Mouse (Mus musculus) myocyte (in vitro differentiated cells): ENCODE data around the gene Lrp11.

Source experiments
- MYOD1 ChIP-seq, 3 experiments: IDR thresholded peaks; one replicate each; pipeline ENCODE4 v1.6.1; 2011; ENCODE audit warnings: control low read depth in 2 of 3, low read depth in 2 of 3, mild to moderate bottlenecking in 2 of 3, moderate library complexity in 1 of 3; ENCODE audit not compliant: insufficient read length in 2 of 3, control insufficient read depth in 1 of 3
- POLR2A ChIP-seq: IDR thresholded peaks from one replicate; pipeline ENCODE4 v1.6.1; 2011; ENCODE audit warnings: low read depth, mild to moderate bottlenecking, control low read depth, moderate library complexity; ENCODE audit not compliant: insufficient read length
- POLR2AphosphoS2 ChIP-seq: IDR thresholded peaks from one replicate; pipeline ENCODE4 v1.6.1; 2011; ENCODE audit warnings: low read depth, control low read depth; ENCODE audit not compliant: insufficient read length
- SRF ChIP-seq: IDR thresholded peaks from one replicate; pipeline ENCODE4 v1.6.1; 2011; ENCODE audit warnings: low read depth; ENCODE audit not compliant: control insufficient read depth, insufficient read length
- TCF12 ChIP-seq: IDR thresholded peaks from one replicate; pipeline ENCODE4 v1.6.1; 2011; ENCODE audit warnings: mild to moderate bottlenecking, control low read depth; ENCODE audit not compliant: poor library complexity, insufficient read depth, severe bottlenecking
- TCF3 ChIP-seq: IDR thresholded peaks from one replicate; pipeline ENCODE4 v1.6.1; 2011; ENCODE audit warnings: low read depth, control low read depth; ENCODE audit not compliant: insufficient read length

DNA sequence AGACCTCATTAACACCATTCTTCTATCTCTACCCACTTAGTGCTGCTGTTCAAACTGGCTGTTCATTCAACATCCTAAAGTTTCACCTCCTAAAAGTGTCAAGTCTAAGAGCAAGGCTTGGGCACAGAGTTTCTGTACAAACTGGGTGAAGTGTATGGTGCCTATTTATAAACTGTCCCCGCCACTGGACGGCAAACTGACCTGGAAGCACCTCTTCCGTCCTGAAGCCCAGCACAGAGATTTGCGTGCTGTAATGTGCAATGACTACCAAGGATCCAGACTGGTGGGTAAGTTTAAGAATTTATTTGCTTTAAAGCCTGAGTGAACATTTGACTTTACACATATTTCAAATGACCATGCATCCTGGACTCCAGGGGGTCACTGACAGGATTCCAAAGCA lies 39.5 kb downstream of the Lrp11 start:
- TF ChIP-seq MYOD1 (IDR thresholded peaks at IDR 0.05; ENCODE audit: control insufficient read depth in 1 of 3, insufficient read length in 2 of 3, low read depth in 2 of 3) (no peak), TCF12 (no peak), POLR2AphosphoS2 (no peak), TCF3 (no peak), POLR2A (no peak), SRF (no peak)
